26 mouse cellular contexts compared by ENCODE assay signal in the genomic region with DNA sequence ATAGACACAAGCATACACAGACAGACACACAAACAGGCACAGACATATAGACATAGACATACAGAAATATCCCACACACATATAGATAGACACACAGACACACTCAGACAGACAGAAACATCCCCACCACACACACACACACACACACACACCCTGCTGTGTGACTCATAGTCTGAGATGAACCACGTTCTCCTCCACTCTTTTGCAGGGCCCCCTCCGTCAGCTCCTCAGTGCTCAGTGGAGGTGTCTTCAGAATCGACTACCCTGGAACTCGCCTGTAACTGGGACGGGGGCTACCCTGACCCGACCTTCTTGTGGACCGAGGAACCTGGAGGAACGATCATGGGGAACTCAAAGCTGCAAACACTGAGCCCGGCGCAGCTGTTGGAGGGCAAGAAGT. TPM values are rescaled to one million over a fixed set of nuclear protein-coding genes. Genes with fewer than 3 reads are reported as not detected.
A peak's percentile ranks its signal among the peaks of the same experiment; 100 is the strongest.
DNase-seq lines count a peak whose midpoint lies in the region; ATAC-seq and TF ChIP-seq lines count a peak whose summit lies in the region.
"Had no signal": no experiment of that assay in that cellular context is flagged by ENCODE, and none has a peak within 500 bp of the region (broad histone marks: within the 10 kb centered on the region; RNA-seq: fewer than 3 reads in every experiment).

No protein-coding gene starts in this region.

- no peaks in the 10 kb centered on the region for H3K79me2 ChIP-seq in MEL (ENCODE audit: control insufficient read depth, insufficient read depth, low read length, poor library complexity)

- TF ChIP-seq POLR2A in MEL (IDR thresholded peaks at IDR 0.05; ENCODE audit: control insufficient read depth in 1 of 2, insufficient read depth in 1 of 2, low read depth in 1 of 2, low read length in 2 of 2, poor library complexity in 1 of 2) = peak in 1 of 2 experiments; percentile 37; a peak in 1 of 4 replicates

- H3K27ac ChIP-seq in midbrain, embryonic 11.5 days (ENCODE audit: low read depth, low read length) = no peak overlapping the region
- no peak overlapping the region for H3K27ac ChIP-seq in midbrain, embryonic 13.5 days
- H3K27ac ChIP-seq in MEL (ENCODE audit: control insufficient read depth, low read depth, low read length) = peak overlapping the region; percentile 75
- H3K27ac ChIP-seq: embryonic facial prominence, embryonic 13.5 days; embryonic facial prominence, embryonic 15.5 days; forebrain, embryonic 10.5 days; forebrain, embryonic 12.5 days had no signal

- H3K9ac ChIP-seq in midbrain, embryonic 11.5 days (ENCODE audit: low read length) = no peak overlapping the region
- no peak overlapping the region for H3K9ac ChIP-seq in midbrain, embryonic 13.5 days (replicated peaks)
- H3K9ac ChIP-seq in MEL (ENCODE audit: control insufficient read depth, low read depth, low read length, poor library complexity, severe bottlenecking) = peak overlapping the region; percentile 66
- H3K9ac ChIP-seq: embryonic facial prominence, embryonic 13.5 days; embryonic facial prominence, embryonic 15.5 days; forebrain, embryonic 12.5 days had no signal

- TF ChIP-seq RAD21 in MEL (IDR thresholded peaks at IDR 0.05; ENCODE audit: low read depth, low read length) = no peak

- H3K4me1 ChIP-seq in midbrain, embryonic 11.5 days (ENCODE audit: control insufficient read depth, insufficient read depth, low read length) = no peaks in the 10 kb centered on the region
- no peaks in the 10 kb centered on the region for H3K4me1 ChIP-seq in midbrain, embryonic 13.5 days (replicated peaks)
- H3K4me1 ChIP-seq in MEL (ENCODE audit: control insufficient read depth in 1 of 2, insufficient read depth in 2 of 2, low read length in 2 of 2) = peaks cover 2 to 11% of the 10 kb centered on the region in 2 experiments
- H3K4me1 ChIP-seq: embryonic facial prominence, embryonic 13.5 days; embryonic facial prominence, embryonic 15.5 days; forebrain, embryonic 10.5 days; forebrain, embryonic 12.5 days had no signal

- DNase-seq in midbrain, embryonic 11.5 days (ENCODE audit: low spot score, missing footprints) = peak; percentile 65
- no peak for DNase-seq in MEL (ENCODE audit: low read depth, low spot score)
- DNase-seq in retina, postnatal 1 day = no peak
- no peak for DNase-seq in urinary bladder, postnatal 4 days (ENCODE audit: low spot score in 2 of 2)
- no peak for DNase-seq in thymus, postnatal 0 days (ENCODE audit: low spot score)
- DNase-seq: adrenal gland, adult 2 months; adrenal gland, postnatal 10 days; adrenal gland, postnatal 25 days; B cell, adult 2 months; cerebellum, adult 11-12 months; cerebellum, adult 2 months; cerebellum, adult 9-10 months; cerebellum, postnatal 10 days; cerebellum, postnatal 25 days had no signal

- no peaks in the 10 kb centered on the region for H3K36me3 ChIP-seq in midbrain, embryonic 11.5 days (ENCODE audit: control insufficient read depth, insufficient read depth, low read length)
- H3K36me3 ChIP-seq in midbrain, embryonic 13.5 days = no peaks in the 10 kb centered on the region
- no peaks in the 10 kb centered on the region; a peak in 1 of 4 replicates for H3K36me3 ChIP-seq in MEL (ENCODE audit: control insufficient read depth in 1 of 2, insufficient read depth in 2 of 2, low read length in 2 of 2)
- H3K36me3 ChIP-seq: forebrain, embryonic 12.5 days; G1E had no signal

- no peak overlapping the region for H3K4me2 ChIP-seq in midbrain, embryonic 11.5 days
- H3K4me2 ChIP-seq in midbrain, embryonic 13.5 days (replicated peaks) = no peak overlapping the region
- H3K4me2 ChIP-seq: embryonic facial prominence, embryonic 13.5 days; embryonic facial prominence, embryonic 15.5 days; forebrain, embryonic 12.5 days had no signal

- H3K9me3 ChIP-seq in midbrain, embryonic 11.5 days (ENCODE audit: control insufficient read depth, low read length) = no peaks in the 10 kb centered on the region
- H3K9me3 ChIP-seq in midbrain, embryonic 13.5 days = 0 out of 2 replicates have a peak, but pooled peaks cover 4% of the 10 kb centered on the region
- H3K9me3 ChIP-seq in MEL (replicated peaks; ENCODE audit: insufficient read depth, low read length) = no peaks in the 10 kb centered on the region
- H3K9me3 ChIP-seq: embryonic facial prominence, embryonic 13.5 days; embryonic facial prominence, embryonic 15.5 days had no signal

- ATAC-seq in midbrain, embryonic 11.5 days (ENCODE audit: low FRiP score) = no peak
- ATAC-seq in midbrain, embryonic 13.5 days = no peak
- peak; percentile 18 for ATAC-seq in megakaryocyte progenitor cell, adult 5-6 weeks (replicated peaks; ENCODE audit: poor library complexity)
- ATAC-seq: CD4-positive, CD25-positive, alpha-beta regulatory T cell, adult 4 months; forebrain, embryonic 14.5 days; forebrain, embryonic 16.5 days had no signal

- 91% methylated on average over 10 of the region's 10 CpGs for WGBS in midbrain, embryonic 11.5 days
- 90% methylated on average over 10 of the region's 10 CpGs for WGBS in midbrain, embryonic 13.5 days

- no peak for TF ChIP-seq EP300 in MEL (IDR thresholded peaks at IDR 0.05; ENCODE audit: low read depth in 1 of 2, low read length in 2 of 2)

- no peak for TF ChIP-seq CTCF in MEL (IDR thresholded peaks at IDR 0.05 in 2 of 3, conservative IDR thresholded peaks at IDR 0.05 in 1 of 3; ENCODE audit: control insufficient read depth in 1 of 3, insufficient read depth in 1 of 3, low read depth in 2 of 3, low read length in 3 of 3, poor library complexity in 1 of 3, severe bottlenecking in 1 of 3)

- H3K4me3 ChIP-seq in midbrain, embryonic 11.5 days (ENCODE audit: low read depth, low read length) = no peak overlapping the region
- H3K4me3 ChIP-seq in midbrain, embryonic 13.5 days (replicated peaks) = no peak overlapping the region
- H3K4me3 ChIP-seq in MEL (ENCODE audit: control insufficient read depth in 1 of 2, insufficient read depth in 1 of 2, low read depth in 2 of 2, low read length in 2 of 2) = peak overlapping the region; percentile 44 to 47
- H3K4me3 ChIP-seq: embryonic facial prominence, embryonic 13.5 days; embryonic facial prominence, embryonic 15.5 days; erythroblast, embryonic 14.5 days; forebrain, embryonic 10.5 days; forebrain, embryonic 12.5 days had no signal

- no peaks in the 10 kb centered on the region for H3K27me3 ChIP-seq in midbrain, embryonic 11.5 days (ENCODE audit: control insufficient read depth, insufficient read depth, low read length)
- no peaks in the 10 kb centered on the region for H3K27me3 ChIP-seq in midbrain, embryonic 13.5 days
- no peaks in the 10 kb centered on the region for H3K27me3 ChIP-seq in MEL (ENCODE audit: control insufficient read depth in 1 of 2, insufficient read depth in 2 of 2, low read length in 2 of 2)
- H3K27me3 ChIP-seq: CH12.LX; embryonic facial prominence, embryonic 13.5 days; embryonic facial prominence, embryonic 15.5 days; forebrain, embryonic 12.5 days had no signal

TF ChIP-seq in MEL, 35 proteins besides CTCF, POLR2A, EP300 and RAD21 (continues in another document):
- TF ChIP-seq POLR2AphosphoS5 (IDR thresholded peaks at IDR 0.05; ENCODE audit: borderline replicate concordance, low read depth, low read length) (no peak), ETS1 (IDR thresholded peaks at IDR 0.05; ENCODE audit: low read depth, low read length) (peak; percentile 42; the same call in 1 of the 2 replicates), NELFE (IDR thresholded peaks at IDR 0.05; ENCODE audit: low read depth, low read length) (0 out of 2 replicates have a peak, but pooled peaks have one; percentile 13)

RNA-seq across cellular contexts. Expression of a gene that starts 19.1 kb away (rescaled TPM):
- polyA plus RNA-seq in midbrain, embryonic 11.5 days (2014; fragmentation: Nextera tagmentation; extraction: Ambion mirVana) = 72.7 and 84.2 TPM in 2 replicates
- polyA plus RNA-seq in midbrain, embryonic 13.5 days (2015; fragmentation: Nextera tagmentation; extraction: Ambion mirVana) = 138 and 159 TPM in 2 replicates
- 32.9 and 36.8 TPM in 2 replicates for total RNA-seq in MEL (2012; rRNA removed)
- 10 to 100 TPM in 1 of 2 experiments, not detected in 1; 56.9 TPM for polyA plus RNA-seq in MEL (2012; ENCODE audit: insufficient read depth in 1 of 2, insufficient read length in 2 of 2, low read depth in 1 of 2, low replicate concordance in 2 of 2, missing spikeins in 1 of 2)
- 8.6 and 8.7 TPM in 2 replicates for total RNA-seq in megakaryocyte progenitor cell, adult 5-6 weeks (2015)
- total RNA-seq in megakaryocyte progenitor cell, adult 5-6 weeks (2017) = 11.3 and 27.1 TPM in 2 replicates
- 51.3 and 59.8 TPM in 2 replicates for polyA plus RNA-seq in thymus, postnatal 0 days (2015; fragmentation: Nextera tagmentation; extraction: Ambion mirVana)

RNA-seq across cellular contexts. Expression of a gene that starts 19.1 kb away (rescaled TPM):
- 1.7 and 2.2 TPM in 2 replicates for polyA plus RNA-seq in midbrain, embryonic 11.5 days (2014; fragmentation: Nextera tagmentation; extraction: Ambion mirVana)
- polyA plus RNA-seq in midbrain, embryonic 13.5 days (2015; fragmentation: Nextera tagmentation; extraction: Ambion mirVana) = 2.3 TPM in 2 replicates
- total RNA-seq in MEL (2012; rRNA removed) = 4.3 and 5.3 TPM in 2 replicates
- polyA plus RNA-seq in MEL (2012; ENCODE audit: insufficient read depth in 1 of 2, insufficient read length in 2 of 2, low read depth in 1 of 2, low replicate concordance in 2 of 2, missing spikeins in 1 of 2) = 1 to 10 TPM in 1 of 2 experiments, not detected in 1; 8.9 TPM
- total RNA-seq in megakaryocyte progenitor cell, adult 5-6 weeks (2015) = 0.49 and 1.7 TPM in 2 replicates
- total RNA-seq in megakaryocyte progenitor cell, adult 5-6 weeks (2017) = 0.83 and 2.4 TPM in 2 replicates
- 2.6 and 3.0 TPM in 2 replicates for polyA plus RNA-seq in thymus, postnatal 0 days (2015; fragmentation: Nextera tagmentation; extraction: Ambion mirVana)
- polyA plus RNA-seq: erythroblast, embryonic 14.5 days had no signal

RNA-seq across cellular contexts. Expression of a gene that starts 50.6 kb away (rescaled TPM):
- 893 and 966 TPM in 2 replicates for polyA plus RNA-seq in midbrain, embryonic 11.5 days (2014; fragmentation: Nextera tagmentation; extraction: Ambion mirVana)
- 1,014 and 1,066 TPM in 2 replicates for polyA plus RNA-seq in midbrain, embryonic 13.5 days (2015; fragmentation: Nextera tagmentation; extraction: Ambion mirVana)
- 558 and 572 TPM in 2 replicates for total RNA-seq in MEL (2012; rRNA removed)
- 100 to 1,000 TPM in 1 of 2 experiments, not detected in 1; 568 TPM for polyA plus RNA-seq in MEL (2012; ENCODE audit: insufficient read depth in 1 of 2, insufficient read length in 2 of 2, low read depth in 1 of 2, low replicate concordance in 2 of 2, missing spikeins in 1 of 2)
- total RNA-seq in megakaryocyte progenitor cell, adult 5-6 weeks (2015) = 286 and 347 TPM in 2 replicates
- total RNA-seq in megakaryocyte progenitor cell, adult 5-6 weeks (2017) = 131 and 158 TPM in 2 replicates
- 420 and 455 TPM in 2 replicates for polyA plus RNA-seq in thymus, postnatal 0 days (2015; fragmentation: Nextera tagmentation; extraction: Ambion mirVana)

RNA-seq across cellular contexts. Expression of a gene that starts 50.8 kb away (rescaled TPM):
- 97.7 and 102 TPM in 2 replicates for polyA plus RNA-seq in midbrain, embryonic 11.5 days (2014; fragmentation: Nextera tagmentation; extraction: Ambion mirVana)
- polyA plus RNA-seq in midbrain, embryonic 13.5 days (2015; fragmentation: Nextera tagmentation; extraction: Ambion mirVana) = 44.6 and 47.8 TPM in 2 replicates
- 92.5 and 98.9 TPM in 2 replicates for total RNA-seq in MEL (2012; rRNA removed)
- 100 to 1,000 TPM in 1 of 2 experiments, not detected in 1; 158 TPM for polyA plus RNA-seq in MEL (2012; ENCODE audit: insufficient read depth in 1 of 2, insufficient read length in 2 of 2, low read depth in 1 of 2, low replicate concordance in 2 of 2, missing spikeins in 1 of 2)
- total RNA-seq in megakaryocyte progenitor cell, adult 5-6 weeks (2015) = 53.9 and 61.7 TPM in 2 replicates
- 53.1 and 60.4 TPM in 2 replicates for total RNA-seq in megakaryocyte progenitor cell, adult 5-6 weeks (2017)
- polyA plus RNA-seq in thymus, postnatal 0 days (2015; fragmentation: Nextera tagmentation; extraction: Ambion mirVana) = 95.8 and 98.6 TPM in 2 replicates

Comparison
In these comparisons a context has a peak if more than half of its experiments do, and no peak if none do; other contexts are left out.
1. H3K4me3 ChIP-seq: peak in MEL (2 of 2); none in midbrain, embryonic 11.5 days (single experiment) and midbrain, embryonic 13.5 days (single experiment).